Mouse (Mus musculus): ENCODE measurements around the gene Vamp9.
A peak's percentile ranks its signal among the peaks of the same experiment; 100 is the strongest.

The Vamp9 gene

DNA sequence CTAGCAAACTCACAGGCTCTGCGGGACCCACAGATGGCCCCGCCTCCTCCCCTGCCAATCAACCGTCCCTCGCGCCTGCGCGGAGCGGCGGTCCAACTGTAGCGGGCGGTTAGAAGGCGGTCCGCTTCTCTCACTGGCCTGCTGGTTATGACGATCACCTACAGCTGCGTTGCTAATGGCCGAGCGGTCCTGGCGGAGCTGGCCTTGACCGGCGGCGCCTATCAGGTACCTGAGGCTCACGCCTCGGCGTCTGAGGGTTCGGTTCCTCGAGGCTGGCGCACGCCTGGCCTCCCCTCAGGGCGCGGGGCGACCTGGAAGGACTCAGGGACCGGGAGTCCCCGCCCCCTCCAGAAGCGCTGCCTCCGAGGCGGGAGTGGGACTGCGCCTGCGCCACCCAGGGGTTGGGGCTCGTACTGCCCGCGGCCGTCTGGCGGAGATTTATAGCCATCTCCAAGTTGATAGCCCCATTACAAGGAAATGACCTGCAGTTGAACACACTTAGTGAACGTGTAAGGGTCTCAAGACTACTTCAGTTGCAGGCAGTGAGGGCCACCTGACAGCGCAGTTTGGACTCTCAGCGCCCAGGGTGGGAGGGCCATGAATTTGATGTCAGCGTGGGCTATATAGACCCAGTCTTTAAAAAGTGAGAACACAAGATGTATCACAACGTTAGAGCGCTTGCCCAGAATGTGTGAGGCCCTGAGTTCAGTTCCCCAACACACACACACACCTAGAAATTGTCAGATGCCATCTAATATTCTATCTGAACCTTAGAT, at the start of gene Vamp9:
TSS of gene Vamp9 (plus strand) at position 74 of the 776 bp plus-strand sequence.
- peak; percentile 83 to 88 for DNase-seq (ENCODE audit: low read depth in 1 of 2, low spot score in 2 of 2)

GRCm38 (mm10) chr5:99857106-99857637, 48.9 kb upstream of the Vamp9 start:
- DNase-seq (ENCODE audit: low read depth in 1 of 2, low spot score in 2 of 2), result no peak

DNA sequence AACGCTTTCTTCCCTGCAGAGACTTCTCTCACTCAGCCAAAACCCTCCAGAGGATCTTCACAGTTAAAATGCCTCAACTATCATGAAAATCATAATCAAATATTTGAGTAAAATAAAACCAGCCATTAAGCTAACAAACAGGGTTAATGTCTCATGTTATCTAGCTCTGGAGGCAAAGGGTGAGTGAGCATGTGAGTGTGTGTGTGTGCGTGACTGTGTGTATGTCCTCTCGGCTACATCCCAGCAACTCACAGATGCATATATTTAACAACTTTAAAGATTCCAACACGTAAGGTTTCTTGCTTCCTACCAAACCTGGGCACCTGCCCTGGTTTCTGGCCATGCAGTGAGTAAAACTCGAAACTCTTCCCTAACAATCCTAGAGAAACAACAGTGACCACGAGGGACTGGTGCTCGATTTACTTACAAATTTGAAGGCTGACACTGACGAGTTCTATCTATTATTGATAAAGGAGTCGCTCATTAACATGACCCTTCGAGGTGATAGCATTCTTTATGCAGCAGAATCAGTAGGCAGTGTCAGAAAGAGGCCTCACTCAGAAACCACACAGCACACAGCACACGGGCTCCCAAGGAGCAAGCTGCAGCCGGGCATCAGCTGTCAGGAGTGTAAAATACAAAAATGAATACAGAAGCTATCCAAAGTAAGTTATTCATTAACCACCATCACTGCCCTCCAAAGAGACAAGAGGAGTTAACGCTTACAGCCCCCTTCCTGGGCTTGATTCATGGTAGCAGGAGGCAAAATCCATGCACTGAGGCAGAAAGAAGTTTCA, 46.2 kb upstream of the Vamp9 start:
- DNase-seq (ENCODE audit: low read depth in 1 of 2, low spot score in 2 of 2), result no peak

- DNase-seq (ENCODE audit: low read depth in 1 of 2, low spot score in 2 of 2), result no peak
Observed at GRCm38 (mm10) chr5:99861816-99862215, 44.2 kb upstream of the Vamp9 start.

DNA sequence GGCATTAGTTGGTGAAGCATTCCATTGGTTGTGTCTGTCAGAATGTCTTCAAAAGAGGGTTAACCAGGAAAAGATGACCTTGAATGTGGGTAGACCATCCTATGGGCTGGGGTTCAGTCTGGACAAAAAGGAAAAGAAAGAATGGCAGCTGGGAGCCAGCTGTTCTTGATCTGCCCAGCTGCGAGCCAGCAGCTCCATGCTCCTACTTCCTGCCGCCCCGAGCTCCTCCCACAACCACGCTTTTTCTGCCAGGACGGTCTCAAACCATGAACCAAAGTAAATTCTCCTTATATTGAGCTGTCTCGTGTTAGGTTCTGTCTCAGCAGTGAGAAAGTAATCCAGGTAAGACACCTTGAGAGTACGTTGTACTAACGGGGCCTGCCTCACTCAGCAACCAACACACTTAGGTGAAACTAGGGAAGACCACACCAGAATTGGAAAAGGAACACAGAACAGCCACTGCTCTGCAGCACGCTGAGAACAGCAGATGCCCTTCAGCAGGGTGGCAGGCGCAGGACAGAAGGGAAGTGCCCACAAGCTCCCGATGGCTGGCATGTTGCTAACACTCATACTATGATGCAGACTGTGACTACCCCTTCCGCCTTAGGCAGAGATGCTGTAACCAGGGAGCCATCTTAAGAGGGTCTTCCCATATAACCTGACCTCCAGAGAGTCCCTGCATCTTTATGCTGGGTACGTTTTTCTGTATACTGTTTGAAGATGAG, 42.2 kb upstream of the Vamp9 start:
- DNase-seq (ENCODE audit: low read depth in 1 of 2, low spot score in 2 of 2), result no peak

DNA sequence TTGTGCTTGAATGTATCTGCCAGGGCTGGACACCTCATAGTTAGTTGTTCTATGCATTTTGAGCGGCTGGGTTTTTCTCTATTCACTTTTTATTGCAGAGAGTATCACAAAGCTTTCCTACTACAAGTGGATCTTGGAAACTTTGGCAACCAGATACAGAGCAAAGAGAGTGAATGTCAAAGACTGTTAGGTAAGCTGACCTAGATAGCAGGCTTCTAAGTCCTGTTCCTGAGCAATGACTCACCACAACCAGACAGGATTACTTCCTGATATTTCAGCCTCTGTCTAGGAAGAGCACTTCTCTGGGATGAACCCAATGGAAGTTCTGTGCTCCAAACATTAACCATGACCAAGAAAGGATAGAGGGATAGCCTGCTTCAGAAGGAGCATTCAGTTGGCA, 40.3 kb upstream of the Vamp9 start:
- DNase-seq (ENCODE audit: low read depth in 1 of 2, low spot score in 2 of 2), result no peak

DNA sequence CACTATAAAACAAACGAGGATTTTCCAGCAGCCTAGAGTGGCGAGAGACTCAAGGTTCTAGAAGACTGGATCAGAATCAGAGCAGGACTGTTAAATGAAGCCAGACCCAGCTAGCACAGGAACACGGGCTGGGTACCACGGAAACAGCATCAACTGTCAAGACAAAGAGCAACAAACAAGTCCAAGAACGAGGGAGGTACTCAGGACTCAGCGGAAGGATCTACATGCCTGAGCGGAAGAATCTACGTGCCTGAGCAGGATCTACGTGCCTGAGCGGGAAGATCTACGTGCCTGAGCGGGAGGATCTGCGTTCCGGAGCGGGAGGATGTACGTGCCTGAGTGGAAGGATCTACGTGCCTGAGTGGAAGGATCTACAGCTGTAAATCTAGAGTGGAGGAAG, 37.8 kb upstream of the Vamp9 start:
- DNase-seq (ENCODE audit: low read depth in 1 of 2, low spot score in 2 of 2), result no peak

DNA sequence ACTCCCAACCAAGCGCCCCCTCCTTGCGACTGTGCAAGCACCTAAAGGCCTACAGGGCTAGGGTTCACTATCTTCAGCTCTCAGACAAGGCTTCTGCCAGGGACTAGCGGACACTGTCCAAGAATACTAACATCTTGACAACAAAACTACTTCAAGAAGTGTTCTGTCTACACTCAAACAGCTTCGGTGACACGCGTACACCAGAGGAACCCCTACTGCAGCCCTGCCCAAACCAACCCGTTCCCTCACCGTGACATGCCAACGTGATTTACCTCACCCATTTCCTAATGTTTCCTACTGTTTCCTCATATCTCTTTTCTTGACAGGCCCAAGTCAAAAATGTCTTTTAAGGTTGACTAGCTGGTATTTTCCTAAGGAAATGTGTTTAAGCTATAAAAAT, 37.1 kb upstream of the Vamp9 start:
- DNase-seq (ENCODE audit: low read depth in 1 of 2, low spot score in 2 of 2), result no peak

- DNase-seq (ENCODE audit: low read depth in 1 of 2, low spot score in 2 of 2), result no peak
Observed at GRCm38 (mm10) chr5:99877565-99877964, 28.5 kb upstream of the Vamp9 start.

DNA sequence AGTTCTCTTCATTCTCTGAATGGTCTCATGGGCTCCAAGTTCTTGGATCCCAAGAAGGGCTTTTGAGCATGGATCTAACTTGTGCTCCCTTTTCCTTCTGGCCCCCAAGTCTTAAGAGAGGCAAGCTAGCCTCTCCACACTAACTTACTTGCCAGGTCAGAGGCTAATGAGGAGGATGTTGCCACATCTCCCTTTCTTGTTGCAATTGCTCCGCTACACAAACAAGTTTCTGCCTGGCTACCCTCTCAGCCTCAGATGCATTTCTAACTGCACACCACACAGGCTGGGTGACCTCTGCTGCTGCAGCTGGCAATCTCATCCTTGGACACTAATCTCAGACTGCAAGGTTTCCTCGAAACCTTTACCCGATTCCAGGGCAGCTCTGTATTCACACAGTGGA, 23.6 kb upstream of the Vamp9 start:
- DNase-seq (ENCODE audit: low read depth in 1 of 2, low spot score in 2 of 2), result no peak

DNA sequence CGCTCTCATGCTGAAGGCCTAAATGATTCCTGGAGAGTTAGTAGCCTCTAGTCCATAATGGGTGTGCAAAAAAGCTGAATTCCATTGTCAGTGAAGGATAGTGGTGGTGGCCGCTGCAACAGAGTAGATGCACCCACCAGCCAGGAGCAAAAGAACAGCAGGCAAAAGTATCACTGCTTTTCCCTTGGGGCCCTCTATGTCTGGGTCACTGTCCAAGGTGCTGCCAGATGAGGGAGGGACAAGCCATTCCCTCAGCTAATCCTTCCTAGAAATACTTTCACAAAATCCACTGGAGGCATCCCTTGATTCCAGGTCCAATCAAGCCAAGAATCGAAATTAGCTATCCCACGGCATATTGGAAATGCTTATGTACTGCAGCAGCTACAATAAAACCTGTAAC, 22.0 kb upstream of the Vamp9 start:
- no peak for DNase-seq (ENCODE audit: low read depth in 1 of 2, low spot score in 2 of 2)

DNA sequence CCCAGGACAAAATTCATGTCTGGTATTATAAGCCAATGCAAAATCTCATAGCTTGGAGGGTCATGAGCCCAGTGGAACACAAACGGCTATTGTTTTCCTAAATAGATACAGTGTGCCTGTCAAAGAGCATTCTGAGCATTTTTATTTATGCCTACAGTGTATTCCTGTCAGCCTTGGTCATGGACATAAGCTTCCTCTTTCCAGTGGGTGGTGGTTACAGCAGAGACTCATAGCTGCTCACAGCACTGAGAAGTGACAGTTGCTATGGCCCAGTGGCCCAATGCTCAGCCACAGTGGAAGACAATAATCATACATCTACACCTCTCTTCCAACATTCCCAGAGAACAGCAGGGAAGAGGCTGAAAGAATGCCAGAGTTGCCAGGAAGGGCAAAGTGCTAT, 18.9 kb upstream of the Vamp9 start:
- DNase-seq (ENCODE audit: low read depth in 1 of 2, low spot score in 2 of 2), result no peak

DNA sequence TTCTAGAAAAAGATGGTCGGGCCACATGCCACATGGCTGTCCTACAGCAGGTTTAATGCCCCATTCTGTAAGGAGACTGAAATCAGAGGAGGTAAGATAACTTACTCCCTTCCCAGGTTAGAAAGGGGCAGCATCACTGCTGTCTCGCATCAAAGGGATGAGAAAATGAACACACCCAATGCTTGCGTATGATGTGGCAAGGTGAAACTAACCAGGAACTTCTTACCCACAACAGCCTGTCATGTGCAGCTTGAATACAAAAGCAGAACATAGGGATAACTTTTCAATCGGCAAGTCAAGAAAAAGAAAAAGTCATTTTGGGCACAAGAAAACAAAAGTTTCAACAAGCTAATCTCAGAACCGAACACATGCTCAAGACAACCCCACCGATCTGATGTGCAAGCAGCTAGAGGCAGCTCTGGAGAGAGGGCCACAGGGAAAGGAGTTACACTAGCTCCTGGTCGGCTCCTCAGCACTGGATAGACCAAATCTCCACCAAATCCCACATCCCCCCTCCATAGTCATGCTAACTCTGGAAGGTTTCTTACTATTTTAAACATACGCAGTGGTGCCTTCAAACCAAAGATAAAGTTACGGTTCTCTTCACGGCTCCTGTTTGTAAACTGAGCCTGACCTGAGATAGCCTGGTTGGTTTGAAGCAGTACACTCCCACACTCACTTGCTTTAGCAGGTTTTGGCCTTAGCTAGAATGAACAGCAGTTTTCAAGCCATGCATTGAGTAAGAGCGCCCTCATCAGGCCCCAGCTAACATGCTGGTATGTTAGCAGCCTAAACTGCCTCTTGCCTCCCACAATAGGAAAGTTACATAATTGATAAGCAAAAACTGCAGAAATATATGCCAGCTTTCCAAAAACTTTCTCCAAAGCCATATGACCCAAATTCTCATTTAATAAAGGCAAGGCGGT, 14.3 kb upstream of the Vamp9 start:
- no peak for DNase-seq (ENCODE audit: low read depth in 1 of 2, low spot score in 2 of 2)

DNA sequence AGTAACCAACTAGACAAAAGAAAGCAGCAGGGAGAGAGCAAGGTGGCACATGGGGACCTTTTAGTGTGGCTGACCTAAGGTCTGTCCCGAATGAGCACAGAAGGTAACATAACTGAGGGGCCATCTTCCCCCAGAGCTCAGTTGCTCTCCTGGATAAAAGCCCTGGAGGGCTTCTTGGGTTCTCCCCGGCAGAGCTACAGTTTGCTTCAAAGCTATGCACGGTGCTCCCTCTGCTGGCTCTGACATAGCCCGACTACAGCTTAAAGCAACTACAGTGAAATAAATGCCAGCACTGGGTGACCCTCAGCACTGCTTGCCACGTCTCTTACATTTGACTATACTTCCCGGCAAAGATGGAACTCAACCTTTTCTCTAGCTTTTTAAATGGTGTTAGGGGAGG, 6.0 kb upstream of the Vamp9 start:
- no peak for DNase-seq (ENCODE audit: low read depth in 1 of 2, low spot score in 2 of 2)

DNA sequence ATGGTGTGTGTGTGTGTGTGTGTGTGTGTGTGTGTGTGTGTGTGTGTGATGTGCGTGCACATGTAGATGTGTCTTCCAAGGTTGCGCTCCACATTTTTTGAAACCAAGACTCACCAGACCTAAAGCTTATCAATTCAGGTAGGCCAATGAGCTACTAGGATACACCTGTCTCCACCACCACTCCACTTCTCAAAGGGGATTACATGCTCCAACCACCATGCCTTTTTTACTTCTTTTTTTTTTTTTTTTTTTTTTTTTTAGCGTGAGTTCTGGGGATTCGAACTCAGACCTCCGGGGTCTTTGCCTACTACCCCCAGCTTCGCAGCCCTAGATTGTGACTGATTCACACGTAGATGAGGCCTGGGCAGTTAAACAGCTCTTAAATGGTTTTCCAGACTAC, 323 bp upstream of the Vamp9 start:
- no peak for DNase-seq (ENCODE audit: low read depth in 1 of 2, low spot score in 2 of 2)

GRCm38 (mm10) chr5:99915494-99915893, 9.4 kb downstream of the Vamp9 start:
- no peak for DNase-seq (ENCODE audit: low read depth in 1 of 2, low spot score in 2 of 2)

DNA sequence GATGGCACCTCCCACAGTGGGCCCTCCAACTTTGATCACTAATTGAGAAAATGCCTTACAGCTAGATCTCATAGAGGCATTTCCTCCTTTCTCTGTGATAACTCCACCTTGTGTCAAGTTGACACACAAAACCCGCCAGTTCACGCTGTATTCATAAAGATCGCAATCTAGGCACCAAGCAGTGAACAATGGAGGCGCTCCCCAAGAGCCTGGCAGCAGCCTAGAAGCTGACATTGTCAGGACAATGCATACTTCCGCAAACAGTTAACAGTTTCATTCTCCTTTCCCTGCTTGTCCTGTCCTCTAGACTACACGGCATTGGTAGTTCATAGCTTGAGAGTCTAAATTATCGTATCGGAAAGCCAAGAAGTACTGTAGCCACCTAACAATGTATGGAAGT, 16.0 kb downstream of the Vamp9 start:
- no peak for DNase-seq (ENCODE audit: low read depth in 1 of 2, low spot score in 2 of 2)

- DNase-seq (ENCODE audit: low read depth in 1 of 2, low spot score in 2 of 2), result no peak
Observed at GRCm38 (mm10) chr5:99927951-99928350, 21.9 kb downstream of the Vamp9 start.

- DNase-seq (ENCODE audit: low read depth in 1 of 2, low spot score in 2 of 2), result no peak
Observed at GRCm38 (mm10) chr5:99931910-99932309, 25.9 kb downstream of the Vamp9 start.

DNA sequence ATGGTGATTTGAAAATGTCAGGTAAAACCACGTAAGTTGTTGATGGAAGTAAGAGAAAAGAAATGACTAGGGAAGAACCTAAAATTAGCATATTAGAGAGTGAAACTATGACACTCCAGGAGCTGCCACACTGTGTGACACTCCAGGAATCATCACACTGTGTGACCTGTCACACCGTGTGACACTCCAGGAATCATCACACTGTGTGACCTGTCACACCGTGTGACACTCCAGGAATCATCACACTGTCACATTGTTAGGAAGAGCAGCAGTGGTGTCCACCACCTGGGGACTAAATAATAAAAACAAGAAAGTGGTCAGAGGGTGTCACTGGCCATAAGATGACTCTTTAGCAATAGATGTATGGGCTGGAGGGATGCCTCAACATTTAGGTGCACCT, 33.4 kb downstream of the Vamp9 start:
- DNase-seq (ENCODE audit: low read depth in 1 of 2, low spot score in 2 of 2), result no peak

DNA sequence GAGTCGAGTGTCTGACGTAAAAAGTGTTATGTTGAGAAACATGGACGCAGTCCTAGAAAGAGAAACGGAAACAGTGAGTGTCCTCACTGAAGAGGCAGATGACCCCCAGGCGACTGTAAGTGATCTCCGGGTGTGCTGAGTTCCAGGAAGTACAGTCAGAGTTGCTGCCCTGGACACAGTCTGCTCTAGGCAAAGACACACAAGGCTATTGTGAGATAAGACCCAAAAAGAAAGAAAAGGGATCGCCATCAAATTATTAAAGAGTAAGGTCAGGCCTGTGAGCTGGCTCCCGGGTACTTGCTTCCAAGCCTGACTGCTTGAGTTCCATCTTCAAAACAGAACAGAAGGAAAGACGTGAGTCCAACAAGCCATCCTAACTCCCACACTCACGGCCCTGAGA, 35.2 kb downstream of the Vamp9 start:
- DNase-seq (ENCODE audit: low read depth in 1 of 2, low spot score in 2 of 2), result no peak

Data from monocyte, adult 2 months (primary cell).